Mouse (Mus musculus): Measurements from ENCODE around the gene Stat6.

DNA sequence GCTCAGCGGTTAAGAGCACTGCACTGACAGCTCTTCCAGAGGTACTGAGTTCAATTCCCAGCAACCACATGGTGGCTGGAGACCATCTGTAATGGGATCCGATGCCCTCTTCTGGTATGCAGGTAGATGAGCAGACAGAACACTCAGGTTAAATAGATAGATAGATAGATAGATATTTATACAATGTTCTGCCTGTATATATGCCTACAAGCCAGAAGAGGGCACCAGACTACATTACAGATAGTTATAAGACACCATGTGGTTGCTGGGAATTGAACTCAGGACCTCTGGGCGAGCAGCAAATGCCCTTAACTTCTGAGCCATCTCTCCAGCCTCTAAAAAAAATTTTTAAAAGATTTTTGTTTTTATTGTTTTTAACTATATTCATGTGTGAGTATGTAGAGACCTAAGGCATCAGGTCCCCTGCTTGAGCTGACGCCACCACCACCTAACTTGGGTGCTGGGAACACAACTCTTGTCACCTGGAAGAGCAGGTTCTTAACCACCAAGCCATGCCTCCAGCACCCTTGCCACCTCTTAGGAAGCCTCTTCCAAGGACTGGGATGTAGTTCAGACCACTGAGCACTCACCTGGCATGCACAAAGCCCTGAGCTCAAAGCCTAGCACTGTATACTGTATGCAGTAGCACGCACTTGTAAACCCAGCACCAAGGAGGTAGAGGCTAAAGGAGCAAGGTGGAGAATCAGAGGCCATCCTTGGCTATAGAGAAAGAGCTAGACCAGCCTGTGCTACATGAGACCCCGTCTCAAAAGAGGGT, 19.2 kb upstream of the Stat6 start:
- TF ChIP-seq POLR2A (IDR thresholded peaks at IDR 0.05; ENCODE audit: borderline replicate concordance, insufficient read depth, low read length) (no peak), CTCF (IDR thresholded peaks at IDR 0.05; ENCODE audit: borderline replicate concordance, insufficient read depth, low read depth, low read length) (0 out of 2 replicates have a peak, but pooled peaks have one; percentile 0)
